Mouse (Mus musculus): ENCODE results near the gene Rab30.
"Not testable (repeated sequence)": the region's sequence is repeated elsewhere in the genome, so short reads cannot be mapped to it uniquely, and the experiment has no call there.

The Rab30 gene

GRCm38 (mm10) chr7:92761161-92761560 lies 19.8 kb downstream of the Rab30 start:
- no peaks in the 10 kb centered on the region for H3K9me3 ChIP-seq (ENCODE audit: low read length)
- no peaks in the 10 kb centered on the region for H3K27me3 ChIP-seq (ENCODE audit: insufficient read depth, low read length)
- TF ChIP-seq CTCF (conservative IDR thresholded peaks at IDR 0.05; ENCODE audit: low read length): no peak
- H3K4me3 ChIP-seq (replicated peaks; ENCODE audit: low read length): no peak overlapping the region
- H3K36me3 ChIP-seq (ENCODE audit: insufficient read depth, low read length): no peaks in the 10 kb centered on the region
- no peaks in the 10 kb centered on the region for H3K4me1 ChIP-seq (replicated peaks; ENCODE audit: low read depth, low read length)

GRCm38 (mm10) chr7:92765426-92765825 lies 24.0 kb downstream of the Rab30 start:
- Histone ChIP-seq H3K4me1 (replicated peaks; ENCODE audit: low read depth, low read length) (no peaks in the 10 kb centered on the region), H3K36me3 (ENCODE audit: insufficient read depth, low read length) (no peaks in the 10 kb centered on the region), H3K4me3 (replicated peaks; ENCODE audit: low read length) (no peak overlapping the region), H3K27me3 (ENCODE audit: insufficient read depth, low read length) (no peaks in the 10 kb centered on the region), H3K9me3 (ENCODE audit: low read length) (no peaks in the 10 kb centered on the region)
- TF ChIP-seq CTCF (conservative IDR thresholded peaks at IDR 0.05; ENCODE audit: low read length) (no peak), POU5F1 (IDR thresholded peaks at IDR 0.05; ENCODE audit: borderline replicate concordance, low read length) (no peak), NANOG (IDR thresholded peaks at IDR 0.05; ENCODE audit: borderline replicate concordance, low read length) (no peak)

GRCm38 (mm10) chr7:92766096-92767090 lies 25.0 kb downstream of the Rab30 start:
- Histone ChIP-seq H3K4me1 (replicated peaks; ENCODE audit: low read depth, low read length) (peaks cover under 1% of the 10 kb centered on the region; the same call in 1 of the 2 replicates), H3K27me3 (ENCODE audit: insufficient read depth, low read length) (no peaks in the 10 kb centered on the region), H3K4me3 (replicated peaks; ENCODE audit: low read length) (no peak overlapping the region), H3K9me3 (ENCODE audit: low read length) (no peaks in the 10 kb centered on the region), H3K36me3 (ENCODE audit: insufficient read depth, low read length) (no peaks in the 10 kb centered on the region)
- TF ChIP-seq CTCF (conservative IDR thresholded peaks at IDR 0.05; ENCODE audit: low read length): no peak
- TF ChIP-seq POU5F1 (IDR thresholded peaks at IDR 0.05; ENCODE audit: borderline replicate concordance, low read length): no peak
- no peak for TF ChIP-seq NANOG (IDR thresholded peaks at IDR 0.05; ENCODE audit: borderline replicate concordance, low read length)

GRCm38 (mm10) chr7:92768116-92768515 lies 26.7 kb downstream of the Rab30 start:
- not testable (repeated sequence) for H3K4me3 ChIP-seq (replicated peaks; ENCODE audit: low read length); H3K27me3 ChIP-seq (ENCODE audit: insufficient read depth, low read length); H3K9me3 ChIP-seq (ENCODE audit: low read length); H3K4me1 ChIP-seq (replicated peaks; ENCODE audit: low read depth, low read length); H3K36me3 ChIP-seq (ENCODE audit: insufficient read depth, low read length)

- H3K27me3 ChIP-seq (ENCODE audit: insufficient read depth, low read length): no peaks in the 10 kb centered on the region
- TF ChIP-seq CTCF (conservative IDR thresholded peaks at IDR 0.05; ENCODE audit: low read length) (no peak), NANOG (IDR thresholded peaks at IDR 0.05; ENCODE audit: borderline replicate concordance, low read length) (no peak), POU5F1 (IDR thresholded peaks at IDR 0.05; ENCODE audit: borderline replicate concordance, low read length) (no peak)
- no peaks in the 10 kb centered on the region for H3K9me3 ChIP-seq (ENCODE audit: low read length)
- H3K36me3 ChIP-seq (ENCODE audit: insufficient read depth, low read length): no peaks in the 10 kb centered on the region
- H3K4me1 ChIP-seq (replicated peaks; ENCODE audit: low read depth, low read length): peaks cover 5% of the 10 kb centered on the region; the same call in 1 of the 2 replicates
- no peak overlapping the region for H3K4me3 ChIP-seq (replicated peaks; ENCODE audit: low read length)
Observed at GRCm38 (mm10) chr7:92768859-92769258, 27.5 kb downstream of the Rab30 start.

DNA sequence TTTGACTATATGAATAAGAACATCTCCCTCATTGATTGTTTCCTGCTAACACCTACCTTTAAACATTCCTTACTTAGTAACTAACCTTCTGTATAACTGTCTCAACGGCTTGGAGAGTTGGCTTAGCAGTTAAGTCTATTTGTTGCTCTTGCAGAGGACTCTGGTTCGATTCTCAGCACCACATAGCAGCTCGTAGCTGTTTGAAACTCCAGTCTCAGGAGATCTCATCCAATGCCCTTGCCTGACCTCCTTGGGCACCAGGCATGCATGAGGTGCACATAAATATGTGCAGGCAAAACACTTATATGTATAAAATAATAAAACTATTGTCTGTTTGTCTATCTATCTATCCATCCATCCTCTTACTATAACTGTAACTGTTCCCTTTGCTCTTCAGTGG lies 31.6 kb downstream of the Rab30 start:
- no peaks in the 10 kb centered on the region for H3K9me3 ChIP-seq (ENCODE audit: low read length)
- H3K36me3 ChIP-seq (ENCODE audit: insufficient read depth, low read length): peaks cover 3% of the 10 kb centered on the region; the same call in 1 of the 2 replicates
- H3K27me3 ChIP-seq (ENCODE audit: insufficient read depth, low read length): no peaks in the 10 kb centered on the region
- H3K4me3 ChIP-seq (replicated peaks; ENCODE audit: low read length): no peak overlapping the region
- TF ChIP-seq CTCF (conservative IDR thresholded peaks at IDR 0.05; ENCODE audit: low read length) (no peak), POU5F1 (IDR thresholded peaks at IDR 0.05; ENCODE audit: borderline replicate concordance, low read length) (no peak), NANOG (IDR thresholded peaks at IDR 0.05; ENCODE audit: borderline replicate concordance, low read length) (no peak)
- H3K4me1 ChIP-seq (replicated peaks; ENCODE audit: low read depth, low read length): peaks cover 31% of the 10 kb centered on the region

DNA sequence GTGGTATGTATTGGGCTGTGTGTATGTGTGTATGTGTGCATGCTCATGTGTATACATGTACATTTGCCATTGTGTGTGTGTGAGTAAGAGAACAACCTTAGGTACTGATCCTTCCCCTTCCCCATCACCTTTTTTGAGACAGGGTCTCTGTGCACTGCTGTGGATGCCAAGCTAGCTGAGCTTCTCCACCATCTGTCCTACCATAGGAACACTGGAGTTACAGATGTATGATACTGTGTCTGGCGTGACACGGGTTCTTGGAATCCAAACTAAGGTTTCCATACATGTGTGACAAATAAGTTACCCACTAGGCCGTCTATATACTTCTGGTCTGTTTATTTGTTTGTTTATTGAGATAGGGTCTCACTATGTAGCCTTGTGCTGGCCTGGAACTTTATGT lies 32.2 kb downstream of the Rab30 start:
- peaks cover 31% of the 10 kb centered on the region for H3K4me1 ChIP-seq (replicated peaks; ENCODE audit: low read depth, low read length)
- no peak for TF ChIP-seq CTCF (conservative IDR thresholded peaks at IDR 0.05; ENCODE audit: low read length)
- TF ChIP-seq POU5F1 (IDR thresholded peaks at IDR 0.05; ENCODE audit: borderline replicate concordance, low read length): no peak
- no peaks in the 10 kb centered on the region for H3K9me3 ChIP-seq (ENCODE audit: low read length)
- H3K36me3 ChIP-seq (ENCODE audit: insufficient read depth, low read length): peaks cover 3% of the 10 kb centered on the region; the same call in 1 of the 2 replicates
- H3K27me3 ChIP-seq (ENCODE audit: insufficient read depth, low read length): no peaks in the 10 kb centered on the region
- H3K4me3 ChIP-seq (replicated peaks; ENCODE audit: low read length): no peak overlapping the region

- Histone ChIP-seq H3K4me1 (replicated peaks; ENCODE audit: low read depth, low read length) (peaks cover 31% of the 10 kb centered on the region), H3K36me3 (ENCODE audit: insufficient read depth, low read length) (peaks cover 3% of the 10 kb centered on the region; the same call in 1 of the 2 replicates), H3K4me3 (replicated peaks; ENCODE audit: low read length) (no peak overlapping the region), H3K27me3 (ENCODE audit: insufficient read depth, low read length) (no peaks in the 10 kb centered on the region), H3K9me3 (ENCODE audit: low read length) (no peaks in the 10 kb centered on the region)
- no peak for TF ChIP-seq NANOG (IDR thresholded peaks at IDR 0.05; ENCODE audit: borderline replicate concordance, low read length)
Observed at GRCm38 (mm10) chr7:92774741-92775140, 33.3 kb downstream of the Rab30 start.

- H3K36me3 ChIP-seq (ENCODE audit: insufficient read depth, low read length): peaks cover 3% of the 10 kb centered on the region; the same call in 1 of the 2 replicates
- TF ChIP-seq CTCF (conservative IDR thresholded peaks at IDR 0.05; ENCODE audit: low read length) (no peak), NANOG (IDR thresholded peaks at IDR 0.05; ENCODE audit: borderline replicate concordance, low read length) (no peak), POU5F1 (IDR thresholded peaks at IDR 0.05; ENCODE audit: borderline replicate concordance, low read length) (no peak)
- H3K4me1 ChIP-seq (replicated peaks; ENCODE audit: low read depth, low read length): peaks cover 31% of the 10 kb centered on the region
Observed at GRCm38 (mm10) chr7:92775703-92776102, 34.3 kb downstream of the Rab30 start.

More at GRCm38 (mm10) chr7:92775703-92776102, 34.3 kb downstream of the Rab30 start:
- Histone ChIP-seq H3K9me3 (ENCODE audit: low read length) (no peaks in the 10 kb centered on the region), H3K27me3 (ENCODE audit: insufficient read depth, low read length) (no peaks in the 10 kb centered on the region), H3K4me3 (replicated peaks; ENCODE audit: low read length) (no peak overlapping the region)

Data from E14TG2a.4 (cell line).